Mouse (Mus musculus) stomach, embryonic 14.5 days (tissue): Measurements from ENCODE around the gene C5ar1. TPM values are rescaled to one million over a fixed set of nuclear protein-coding genes. Genes with fewer than 3 reads are reported as not detected.

Source experiments
- ATAC-seq: fragments of 200-750 bp; cut with Nextera tagmentation; 2 replicates; pipeline ENCODE4 v1.8.0; 2017; ENCODE audit warnings: low read depth, moderate TSS enrichment; ENCODE audit not compliant: insufficient number of reproducible peaks, insufficient read depth, low FRiP score
- H3K27ac ChIP-seq: fragments of 300-500 bp; sonication (generic); 2 replicates; pipeline ENCODE4 v1.5.1; 2014; ENCODE audit warnings: mild to moderate bottlenecking, low read length, moderate library complexity, mixed read lengths
- H3K27me3 ChIP-seq: fragments of 300-500 bp; sonication (generic); 2 replicates; pipeline ENCODE4 v1.6.1; 2014; ENCODE audit warnings: low read length, control low read depth, mixed read lengths; ENCODE audit not compliant: control insufficient read depth, insufficient read depth
- H3K36me3 ChIP-seq: fragments of 300-500 bp; sonication (generic); 2 replicates; pipeline ENCODE4 v1.6.1; 2014; ENCODE audit warnings: mild to moderate bottlenecking, control low read depth, low read length, moderate library complexity, mixed read lengths; ENCODE audit not compliant: control insufficient read depth, insufficient read depth
- H3K4me1 ChIP-seq: fragments of 300-500 bp; sonication (generic); 2 replicates; pipeline ENCODE4 v1.6.1; 2014; ENCODE audit warnings: low read length, control low read depth, mixed read lengths; ENCODE audit not compliant: control insufficient read depth, insufficient read depth
- H3K4me2 ChIP-seq: fragments of 300-500 bp; sonication (generic); replicated peaks from 2 replicates; pipeline ENCODE4 v1.6.1; 2014; ENCODE audit warnings: low read depth, low read length, control low read depth
- H3K4me3 ChIP-seq: fragments of 300-500 bp; sonication (generic); 2 replicates; pipeline ENCODE4 v1.5.1; 2014; ENCODE audit warnings: low read depth, low read length, control low read depth
- H3K9ac ChIP-seq: fragments of 300-500 bp; sonication (generic); replicated peaks from 2 replicates; pipeline ENCODE4 v1.6.1; 2014; ENCODE audit warnings: low read depth, mild to moderate bottlenecking, control low read depth, low read length, moderate library complexity, mixed read lengths
- H3K9me3 ChIP-seq: fragments of 300-500 bp; sonication (generic); 2 replicates; pipeline ENCODE4 v1.6.1; 2016; ENCODE audit warnings: low read depth, low read length, control low read depth; ENCODE audit not compliant: control insufficient read depth
- WGBS: fragments of 180-500 bp; shearing (Covaris S2); extraction: QIAGEN DNeasy Blood & Tissue Kit; methylation state at CpG from one replicate; pipeline ENCODE4 v1.1.7; 2014; 5-methylcytosine and 5-hydroxymethylcytosine counted together
- polyA plus RNA-seq: library from polyadenylated mRNA; unstranded; fragments of >200 nt; fragmentation: Nextera tagmentation; extraction: Ambion mirVana; gene quantifications from 2 replicates; pipeline ENCODE4 v1.2.1, GENCODE M21; 2014

The C5ar1 gene
- polyA plus RNA-seq, 1 experiment from 2014 or later: 2.4 TPM

DNA sequence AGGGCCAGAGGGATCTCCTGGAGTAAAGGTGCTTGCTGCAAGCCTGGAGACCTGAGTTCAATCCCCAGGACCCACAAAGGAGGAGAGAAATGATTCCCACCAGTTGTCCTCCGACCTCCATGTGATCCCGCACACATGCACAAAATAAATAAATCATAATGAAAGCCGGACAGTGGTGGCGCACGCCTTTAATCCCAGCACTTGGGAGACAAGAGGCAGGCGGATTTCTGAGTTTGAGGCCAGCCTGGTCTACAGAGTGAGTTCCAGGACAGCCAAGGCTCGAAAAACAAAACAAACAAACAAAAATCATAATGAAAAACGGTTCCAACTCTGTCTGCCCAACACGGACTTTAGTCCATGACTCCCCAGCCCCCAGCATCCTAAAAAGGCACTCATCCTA lies 25.6 kb upstream of the C5ar1 start:
- Histone ChIP-seq H3K4me3 (peak overlapping the region; percentile 61), H3K27me3 (no peaks in the 10 kb centered on the region), H3K4me1 (peaks cover 7% of the 10 kb centered on the region; the same call in 1 of the 2 replicates), H3K9ac (no peak overlapping the region), H3K4me2 (peak overlapping the region; percentile 64), H3K9me3 (no peaks in the 10 kb centered on the region), H3K36me3 (peaks cover 37% of the 10 kb centered on the region), H3K27ac (peak overlapping the region; percentile 66; the same call in 1 of the 2 replicates)
- 45% methylated on average over 9 of the region's 9 CpGs for WGBS
- no peak for ATAC-seq

DNA sequence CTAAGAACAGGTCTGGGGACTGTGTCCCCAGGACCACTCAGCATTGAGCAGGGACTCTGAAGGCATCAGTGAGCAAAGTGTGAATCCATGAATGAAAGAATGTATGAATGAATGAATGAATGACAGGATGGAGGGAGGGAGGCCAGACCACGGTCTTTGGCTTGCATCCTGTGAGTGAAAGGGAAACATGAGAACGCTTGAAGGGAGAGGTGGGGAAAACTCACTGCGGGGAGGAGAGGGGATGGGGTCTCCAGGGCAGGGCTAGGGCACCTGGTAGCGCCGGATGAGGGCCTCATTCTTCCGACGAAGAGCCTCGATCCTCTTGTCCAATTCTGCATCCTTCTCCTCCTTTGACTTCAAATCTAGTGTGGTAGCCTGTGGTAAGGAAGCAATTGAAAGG lies 24.7 kb upstream of the C5ar1 start:
- Histone ChIP-seq H3K27me3 (no peaks in the 10 kb centered on the region), H3K36me3 (peaks cover 41% of the 10 kb centered on the region), H3K9me3 (no peaks in the 10 kb centered on the region), H3K4me2 (no peak overlapping the region), H3K9ac (no peak overlapping the region), H3K4me3 (no peak overlapping the region), H3K4me1 (peaks cover 7% of the 10 kb centered on the region; the same call in 1 of the 2 replicates), H3K27ac (no peak overlapping the region)
- WGBS: 88% methylated on average over 8 of the region's 8 CpGs
- ATAC-seq: no peak

DNA sequence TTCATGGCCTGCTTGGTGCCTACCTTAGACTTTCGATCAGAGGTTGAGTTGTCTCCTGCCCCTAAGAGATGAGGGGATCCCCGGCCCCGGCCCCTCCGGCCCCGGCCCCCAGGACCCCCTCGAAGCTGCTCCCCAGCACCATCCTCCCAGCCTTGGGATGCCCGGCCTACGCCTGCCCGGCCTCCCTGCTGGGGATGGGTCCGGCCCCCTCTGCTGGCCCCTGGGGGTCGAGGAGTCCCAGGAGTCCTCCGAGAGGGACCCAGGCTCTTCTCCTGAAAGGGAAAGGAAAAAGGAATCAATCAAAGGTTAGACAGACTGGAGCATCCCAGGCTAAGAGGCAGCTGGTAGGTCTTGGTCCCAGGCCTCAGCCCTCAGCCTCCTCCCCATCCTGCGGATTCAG lies 23.0 kb upstream of the C5ar1 start:
- no peak for ATAC-seq
- no peak overlapping the region for H3K27ac ChIP-seq
- no peaks in the 10 kb centered on the region for H3K9me3 ChIP-seq
- no peak overlapping the region for H3K4me3 ChIP-seq
- 85% methylated on average over 13 of the region's 13 CpGs for WGBS
- H3K36me3 ChIP-seq: peaks cover 49% of the 10 kb centered on the region
- H3K9ac ChIP-seq: no peak overlapping the region
- no peaks in the 10 kb centered on the region for H3K27me3 ChIP-seq
- no peak overlapping the region for H3K4me2 ChIP-seq
- peaks cover 7% of the 10 kb centered on the region; the same call in 1 of the 2 replicates for H3K4me1 ChIP-seq

DNA sequence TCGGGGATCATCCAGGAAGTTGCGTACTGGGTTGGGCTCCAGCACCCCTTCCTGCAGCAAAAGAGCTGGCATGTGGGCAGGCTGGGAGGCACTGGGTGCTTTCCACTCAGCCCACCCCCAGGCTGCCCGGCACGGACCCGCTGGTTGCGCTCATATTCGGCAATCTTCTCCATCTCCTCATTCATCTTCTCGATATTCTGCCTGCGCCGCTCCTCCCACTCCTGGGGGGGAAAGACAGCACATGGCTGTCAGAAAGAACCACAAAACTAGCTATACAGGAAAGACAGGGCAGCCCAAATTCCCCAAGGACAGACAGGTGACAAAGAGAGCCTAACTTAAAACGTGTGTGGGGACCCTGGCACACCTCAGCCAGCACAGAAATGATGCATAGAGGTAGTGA lies 21.4 kb upstream of the C5ar1 start:
- no peak for ATAC-seq
- no peaks in the 10 kb centered on the region for H3K9me3 ChIP-seq
- H3K4me2 ChIP-seq: no peak overlapping the region
- no peak overlapping the region for H3K4me3 ChIP-seq
- H3K4me1 ChIP-seq: peaks cover 7% of the 10 kb centered on the region; the same call in 1 of the 2 replicates
- H3K27me3 ChIP-seq: no peaks in the 10 kb centered on the region
- H3K36me3 ChIP-seq: peaks cover 61% of the 10 kb centered on the region
- WGBS: 89% methylated on average over 11 of the region's 11 CpGs
- no peak overlapping the region for H3K9ac ChIP-seq
- H3K27ac ChIP-seq: no peak overlapping the region

DNA sequence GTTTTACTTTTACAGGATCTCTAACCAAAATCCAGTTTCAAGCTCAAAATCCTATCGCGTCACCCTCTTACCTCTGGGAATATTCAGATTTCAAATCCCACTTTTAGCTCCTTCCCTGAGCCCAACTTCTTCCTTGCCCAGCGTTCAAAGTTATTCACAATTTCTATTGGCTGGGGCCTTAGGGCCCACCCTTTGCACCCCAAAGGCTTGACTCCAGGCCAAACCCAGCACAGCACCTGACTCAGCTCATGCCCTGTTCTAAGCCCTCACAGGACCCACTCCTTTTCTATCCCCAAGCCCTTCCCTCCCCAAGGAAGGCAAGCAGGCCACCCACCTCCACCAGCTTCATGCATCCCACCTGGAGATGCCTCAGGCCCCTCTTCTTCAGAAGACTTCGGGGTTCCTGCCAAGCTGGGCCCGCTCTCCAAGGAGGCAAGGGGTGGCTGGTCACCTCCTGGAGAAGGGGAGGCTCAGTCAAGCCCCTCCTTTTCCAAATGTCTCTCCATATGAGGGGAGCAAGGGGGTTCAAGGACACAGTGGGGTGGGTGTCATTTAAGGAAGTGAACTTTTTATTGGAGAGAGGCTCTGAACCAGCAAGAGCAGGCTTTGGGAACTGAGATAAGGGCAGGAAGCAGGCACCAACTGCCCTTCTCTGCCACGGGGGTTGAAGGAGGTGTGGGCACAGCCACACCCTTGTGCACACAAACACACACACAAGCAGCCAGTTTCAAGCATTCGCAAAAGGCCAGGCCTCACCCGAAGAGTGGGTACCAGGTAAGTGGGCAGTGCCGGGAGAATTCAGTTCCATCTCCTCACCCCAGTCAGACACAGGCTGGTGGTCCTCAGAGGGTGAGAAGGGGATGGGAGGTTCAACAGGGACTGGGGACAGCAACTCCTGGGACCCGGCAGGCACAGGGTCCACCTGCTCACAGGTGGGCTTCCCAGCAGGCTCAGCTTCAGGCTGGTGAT lies 15.9 kb upstream of the C5ar1 start:
- Histone ChIP-seq H3K4me2 (no peak overlapping the region), H3K36me3 (peaks cover 31% of the 10 kb centered on the region)

DNA sequence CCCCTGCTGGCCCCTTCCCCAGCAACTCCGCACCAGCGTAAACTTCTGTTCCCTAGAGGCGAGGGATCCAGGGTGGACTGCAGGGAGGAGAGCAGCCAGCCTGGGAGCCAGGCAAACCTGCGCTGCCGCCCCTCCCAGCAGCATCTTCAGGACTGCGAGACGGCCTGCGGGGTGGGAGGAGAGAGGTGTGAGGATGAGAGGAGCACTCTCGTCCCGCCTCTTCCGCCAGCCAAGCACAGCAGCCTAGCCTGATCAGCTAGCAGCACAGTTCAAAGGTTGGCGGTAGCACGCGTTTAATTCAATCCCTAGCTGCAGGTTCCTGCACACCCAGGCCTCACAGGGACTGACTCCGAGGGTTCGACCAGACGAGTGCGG lies 14.4 kb upstream of the C5ar1 start:
- peak overlapping the region; percentile 0; the same call in 1 of the 2 replicates for H3K9ac ChIP-seq
- H3K4me2 ChIP-seq: peak overlapping the region; percentile 54
- peak overlapping the region; percentile 67 for H3K4me3 ChIP-seq
- no peaks in the 10 kb centered on the region for H3K27me3 ChIP-seq
- peak overlapping the region; percentile 81 for H3K27ac ChIP-seq
- under 1% methylated on average over 17 of the region's 18 CpGs for WGBS
- ATAC-seq: peak; percentile 72
- H3K36me3 ChIP-seq: peaks cover 27% of the 10 kb centered on the region
- no peaks in the 10 kb centered on the region for H3K9me3 ChIP-seq
- peaks cover 16% of the 10 kb centered on the region for H3K4me1 ChIP-seq

More for the DNA sequence above, 15.9 kb upstream of the C5ar1 start:
- Histone ChIP-seq H3K4me3 (no peak overlapping the region), H3K4me1 (peaks cover 16% of the 10 kb centered on the region), H3K27me3 (no peaks in the 10 kb centered on the region), H3K9ac (no peak overlapping the region), H3K9me3 (no peaks in the 10 kb centered on the region), H3K27ac (peak overlapping the region; percentile 81; the same call in 1 of the 2 replicates)
- 88% methylated on average over 10 of the region's 10 CpGs for WGBS
- ATAC-seq: no peak

DNA sequence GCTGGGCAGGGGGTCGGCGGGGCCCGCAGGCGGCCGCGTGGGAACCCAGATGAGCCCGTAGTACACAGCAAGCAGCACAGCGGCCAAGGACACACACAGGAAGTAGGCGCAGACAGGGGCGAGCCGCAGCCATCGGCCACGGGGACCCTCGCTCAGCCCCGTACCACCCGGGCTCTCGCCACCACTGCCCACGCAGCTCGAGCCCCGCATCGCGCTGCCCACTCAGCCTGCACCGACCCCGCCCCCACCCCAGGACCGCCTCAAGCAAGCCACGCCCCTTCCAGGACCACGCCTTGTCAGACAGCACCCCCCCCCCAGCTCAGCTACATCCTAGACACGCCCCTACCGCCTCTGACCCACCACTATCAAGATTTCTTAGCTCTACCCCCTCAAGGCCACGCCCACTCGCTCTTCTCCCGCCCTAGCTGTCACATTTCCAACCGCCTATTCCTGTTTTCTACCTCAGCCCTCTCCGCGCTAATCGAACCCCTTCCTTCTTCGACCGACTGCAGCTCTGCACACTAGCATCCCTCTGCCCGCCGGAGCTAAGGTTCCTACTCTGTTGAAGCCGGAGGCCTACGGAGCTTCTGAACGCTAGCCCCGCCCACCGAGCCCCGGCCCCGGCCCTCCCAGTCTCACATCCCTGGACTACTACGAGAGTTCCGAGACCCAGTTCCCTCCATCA lies 13.9 kb upstream of the C5ar1 start, which contains the start of gene Inafm1:
Gene Inafm1 (minus strand): TSS at position 537 of the 685 bp plus-strand sequence.
- H3K4me2 ChIP-seq: peak within 1 kb of the TSS; percentile 54
- H3K27me3 ChIP-seq: no peaks in the 10 kb centered on the region
- WGBS: under 1% methylated on average over 36 of the region's 49 CpGs
- peak within 1 kb of the TSS; percentile 81 for H3K27ac ChIP-seq
- H3K9ac ChIP-seq: peak within 1 kb of the TSS; percentile 62
- peaks cover 24% of the 10 kb centered on the region for H3K36me3 ChIP-seq
- peak within 1 kb of the TSS; percentile 67 for H3K4me3 ChIP-seq
- peaks cover 16% of the 10 kb centered on the region for H3K4me1 ChIP-seq
- ATAC-seq: peak; percentile 87
- H3K9me3 ChIP-seq: no peaks in the 10 kb centered on the region

DNA sequence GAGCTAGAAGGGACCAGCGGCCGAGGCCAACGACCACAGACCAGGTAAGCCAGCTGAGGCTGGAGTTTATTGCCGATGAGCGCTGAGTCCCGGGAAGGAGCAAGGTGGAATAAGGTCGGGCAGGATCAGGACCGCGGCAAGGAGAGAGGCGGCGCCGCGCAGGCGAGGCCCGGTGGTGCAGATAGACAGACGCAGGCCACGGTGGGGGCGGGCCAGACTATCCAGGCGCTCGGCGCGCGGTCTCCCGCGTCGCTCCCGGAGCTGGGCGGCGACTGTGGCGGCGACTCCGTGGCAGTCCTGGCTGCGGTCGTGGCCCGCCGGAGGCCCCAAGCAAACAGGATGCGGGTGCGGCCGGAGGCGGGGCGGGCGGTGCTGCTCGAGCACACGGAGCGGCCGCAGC lies 13.3 kb upstream of the C5ar1 start:
- H3K27me3 ChIP-seq: no peaks in the 10 kb centered on the region
- ATAC-seq: peak; percentile 81
- no peaks in the 10 kb centered on the region for H3K9me3 ChIP-seq
- under 1% methylated on average over 42 of the region's 46 CpGs for whole genome bisulfite sequencing
- H3K9ac ChIP-seq: peak overlapping the region; percentile 62
- H3K36me3 ChIP-seq: peaks cover 20% of the 10 kb centered on the region
- H3K27ac ChIP-seq: peak overlapping the region; percentile 81
- H3K4me1 ChIP-seq: peaks cover 16% of the 10 kb centered on the region
- H3K4me2 ChIP-seq: peak overlapping the region; percentile 54
- peak overlapping the region; percentile 67 for H3K4me3 ChIP-seq
